Mouse (Mus musculus): ENCODE measurements around the gene Xylb.

- TF ChIP-seq CTCF (IDR thresholded peaks at IDR 0.05; ENCODE audit: low read depth) (no peak), EP300 (IDR thresholded peaks at IDR 0.05; ENCODE audit: low read depth) (no peak)
Observed at GRCm38 (mm10) chr9:119426483-119426882, 69.3 kb downstream of the Xylb start.

All from liver, postnatal 0 days (tissue).